Mouse (Mus musculus) liver, embryonic 12.5 days (tissue): ENCODE data around the gene Zfp277. TPM values are rescaled to one million over a fixed set of nuclear protein-coding genes. Genes with fewer than 3 reads are reported as not detected.
A peak's percentile ranks its signal among the peaks of the same experiment; 100 is the strongest.

Experiments used
- ATAC-seq: fragments of 200-750 bp; cut with Nextera tagmentation; 2 replicates; pipeline ENCODE4 v1.8.0; 2017; ENCODE audit warnings: moderate number of reproducible peaks, mild to moderate bottlenecking, moderate library complexity
- H3K27ac ChIP-seq: fragments of 300-500 bp; sonication (generic); 2 replicates; pipeline ENCODE4 v1.5.1; 2016; ENCODE audit warnings: mild to moderate bottlenecking
- H3K27me3 ChIP-seq: fragments of 300-500 bp; sonication (generic); replicated peaks from 2 replicates; pipeline ENCODE4 v1.6.1; 2016; ENCODE audit warnings: mild to moderate bottlenecking, moderate library complexity
- H3K36me3 ChIP-seq: fragments of 300-500 bp; sonication (generic); 2 replicates; pipeline ENCODE4 v1.6.1; 2016; ENCODE audit warnings: mild to moderate bottlenecking, moderate library complexity
- H3K4me1 ChIP-seq: fragments of 300-500 bp; sonication (generic); 2 replicates; pipeline ENCODE4 v1.6.1; 2016
- H3K4me2 ChIP-seq: fragments of 300-500 bp; sonication (generic); 2 replicates; pipeline ENCODE4 v1.6.1; 2016; ENCODE audit warnings: mild to moderate bottlenecking, moderate library complexity
- H3K4me3 ChIP-seq: fragments of 300-500 bp; sonication (generic); 2 replicates; pipeline ENCODE4 v1.5.1; 2016; ENCODE audit warnings: mild to moderate bottlenecking, moderate library complexity
- H3K9ac ChIP-seq: fragments of 300-500 bp; sonication (generic); 2 replicates; pipeline ENCODE4 v1.6.1; 2016; ENCODE audit warnings: mild to moderate bottlenecking, moderate library complexity
- H3K9me3 ChIP-seq: fragments of 300-500 bp; sonication (generic); replicated peaks from 2 replicates; pipeline ENCODE4 v1.6.1; 2016; ENCODE audit warnings: mild to moderate bottlenecking, moderate library complexity
- WGBS: fragments of 180-500 bp; shearing (Covaris S2); methylation state at CpG from one replicate; pipeline ENCODE4 v1.1.7; 2016; ENCODE audit not compliant: insufficient replicate concordance; 5-methylcytosine and 5-hydroxymethylcytosine counted together
- polyA plus RNA-seq: library from polyadenylated mRNA; unstranded; fragments of >200 nt; fragmentation: Nextera tagmentation; extraction: Ambion mirVana; gene quantifications from 2 replicates; pipeline ENCODE4 v1.2.1, GENCODE M21; 2016

Zfp277 gene
- polyA plus RNA-seq, result 11.6 and 12.1 TPM in 2 replicates

GRCm38 (mm10) chr12:40445648-40446449, at the start of gene Zfp277, which contains the start of gene Dock4:
TSS of gene Zfp277 (minus strand) at chr12:40445902.
TSS of gene Dock4 (plus strand) at chr12:40445952.
- H3K27me3 ChIP-seq, result peaks cover 36% of the 10 kb centered on the region
- peak; percentile 98 for ATAC-seq
- H3K27ac ChIP-seq, result no peak within 1 kb of the TSS; the same call in 1 of the 2 replicates

GRCm38 (mm10) chr12:40486047-40486837, 40.5 kb upstream of the Zfp277 start:
- H3K4me1 ChIP-seq, result peaks cover 4% of the 10 kb centered on the region; the same call in 1 of the 2 replicates
- no peak for ATAC-seq
- H3K27ac ChIP-seq, result no peak overlapping the region
- no peak overlapping the region for H3K4me2 ChIP-seq
- H3K4me3 ChIP-seq, result no peak overlapping the region
- 61% methylated on average over 12 of the region's 12 CpGs for WGBS
- no peaks in the 10 kb centered on the region for H3K9me3 ChIP-seq
- no peaks in the 10 kb centered on the region for H3K36me3 ChIP-seq
- no peak overlapping the region for H3K9ac ChIP-seq
- H3K27me3 ChIP-seq, result no peaks in the 10 kb centered on the region

More at GRCm38 (mm10) chr12:40445648-40446449, at the start of gene Zfp277, which contains the start of gene Dock4:
- no peaks in the 10 kb centered on the region for H3K36me3 ChIP-seq
- H3K9me3 ChIP-seq, result no peaks in the 10 kb centered on the region
- peak within 1 kb of the TSS; percentile 97 for H3K4me2 ChIP-seq
- H3K4me3 ChIP-seq, result peak within 1 kb of the TSS; percentile 80
- H3K9ac ChIP-seq, result peak within 1 kb of the TSS; percentile 70
- H3K4me1 ChIP-seq, result peaks cover 17% of the 10 kb centered on the region
- under 1% methylated on average over 80 of the region's 80 CpGs for WGBS

GRCm38 (mm10) chr12:40485210-40485609, 39.5 kb upstream of the Zfp277 start:
- Histone ChIP-seq H3K27me3 (no peaks in the 10 kb centered on the region), H3K4me1 (no peaks in the 10 kb centered on the region), H3K36me3 (no peaks in the 10 kb centered on the region), H3K4me2 (no peak overlapping the region), H3K4me3 (no peak overlapping the region), H3K9ac (no peak overlapping the region), H3K27ac (no peak overlapping the region), H3K9me3 (no peaks in the 10 kb centered on the region)
- ATAC-seq, result no peak
- 60% methylated on average over 1 of the region's 1 CpGs for WGBS

- H3K4me3 ChIP-seq, result no peak overlapping the region
- WGBS, result 21% methylated on average over 3 of the region's 3 CpGs
These were observed 38.5 kb upstream of the Zfp277 start for GRCm38 (mm10) chr12:40484224-40484623.

GRCm38 (mm10) chr12:40477621-40478452, 32.1 kb upstream of the Zfp277 start:
- Histone ChIP-seq H3K9ac (no peak overlapping the region), H3K4me2 (no peak overlapping the region), H3K36me3 (no peaks in the 10 kb centered on the region), H3K9me3 (no peaks in the 10 kb centered on the region), H3K27ac (no peak overlapping the region), H3K4me3 (no peak overlapping the region), H3K4me1 (no peaks in the 10 kb centered on the region), H3K27me3 (0 out of 2 replicates have a peak, but pooled peaks cover 3% of the 10 kb centered on the region)
- ATAC-seq, result no peak
- WGBS, result 55% methylated on average over 8 of the region's 8 CpGs

More at GRCm38 (mm10) chr12:40484224-40484623, 38.5 kb upstream of the Zfp277 start:
- Histone ChIP-seq H3K9me3 (no peaks in the 10 kb centered on the region), H3K36me3 (no peaks in the 10 kb centered on the region), H3K9ac (no peak overlapping the region), H3K4me1 (no peaks in the 10 kb centered on the region), H3K27ac (no peak overlapping the region), H3K4me2 (no peak overlapping the region), H3K27me3 (no peaks in the 10 kb centered on the region)
- no peak for ATAC-seq

GRCm38 (mm10) chr12:40473709-40474108, 28.0 kb upstream of the Zfp277 start:
- WGBS, result 34% methylated on average over 2 of the region's 2 CpGs
- Histone ChIP-seq H3K36me3 (no peaks in the 10 kb centered on the region), H3K4me3 (no peak overlapping the region), H3K4me2 (no peak overlapping the region), H3K27me3 (0 out of 2 replicates have a peak, but pooled peaks cover 3% of the 10 kb centered on the region), H3K27ac (no peak overlapping the region), H3K9me3 (no peaks in the 10 kb centered on the region), H3K9ac (no peak overlapping the region), H3K4me1 (no peaks in the 10 kb centered on the region)
- ATAC-seq, result no peak

GRCm38 (mm10) chr12:40471649-40472399, 26.1 kb upstream of the Zfp277 start:
- Histone ChIP-seq H3K27ac (no peak overlapping the region), H3K27me3 (0 out of 2 replicates have a peak, but pooled peaks cover 3% of the 10 kb centered on the region), H3K4me3 (no peak overlapping the region), H3K4me2 (peak overlapping the region; percentile 27; the same call in 1 of the 2 replicates), H3K9ac (no peak overlapping the region), H3K9me3 (no peaks in the 10 kb centered on the region), H3K36me3 (no peaks in the 10 kb centered on the region), H3K4me1 (no peaks in the 10 kb centered on the region)
- WGBS, result 53% methylated on average over 11 of the region's 11 CpGs
- ATAC-seq, result no peak

GRCm38 (mm10) chr12:40469009-40469408, 23.3 kb upstream of the Zfp277 start:
- Histone ChIP-seq H3K9me3 (no peaks in the 10 kb centered on the region), H3K27ac (no peak overlapping the region), H3K27me3 (0 out of 2 replicates have a peak, but pooled peaks cover 3% of the 10 kb centered on the region), H3K9ac (no peak overlapping the region), H3K4me1 (no peaks in the 10 kb centered on the region), H3K4me3 (no peak overlapping the region), H3K4me2 (no peak overlapping the region), H3K36me3 (no peaks in the 10 kb centered on the region)
- 46% methylated on average over 5 of the region's 5 CpGs for WGBS
- ATAC-seq, result no peak

GRCm38 (mm10) chr12:40468235-40468634, 22.5 kb upstream of the Zfp277 start:
- 75% methylated on average over 4 of the region's 4 CpGs for WGBS
- Histone ChIP-seq H3K9me3 (no peaks in the 10 kb centered on the region), H3K9ac (no peak overlapping the region), H3K4me3 (no peak overlapping the region), H3K36me3 (no peaks in the 10 kb centered on the region), H3K4me2 (no peak overlapping the region), H3K27ac (no peak overlapping the region), H3K27me3 (0 out of 2 replicates have a peak, but pooled peaks cover under 1% of the 10 kb centered on the region), H3K4me1 (no peaks in the 10 kb centered on the region)
- ATAC-seq, result no peak

- no peaks in the 10 kb centered on the region for H3K9me3 ChIP-seq
- no peak overlapping the region for H3K4me3 ChIP-seq
- no peak overlapping the region for H3K9ac ChIP-seq
- no peaks in the 10 kb centered on the region for H3K27me3 ChIP-seq
- H3K27ac ChIP-seq, result no peak overlapping the region
- no peak overlapping the region for H3K4me2 ChIP-seq
- H3K4me1 ChIP-seq, result no peaks in the 10 kb centered on the region
- no peaks in the 10 kb centered on the region for H3K36me3 ChIP-seq
- ATAC-seq, result no peak
- WGBS, result 66% methylated on average over 6 of the region's 6 CpGs
These were observed 18.6 kb upstream of the Zfp277 start for GRCm38 (mm10) chr12:40464282-40464681.

- H3K4me1 ChIP-seq, result no peaks in the 10 kb centered on the region
- 59% methylated on average over 2 of the region's 2 CpGs for WGBS
- H3K4me2 ChIP-seq, result no peak overlapping the region
These were observed 18.1 kb upstream of the Zfp277 start for GRCm38 (mm10) chr12:40463828-40464227.

More at GRCm38 (mm10) chr12:40463828-40464227, 18.1 kb upstream of the Zfp277 start:
- H3K4me3 ChIP-seq, result no peak overlapping the region
- no peaks in the 10 kb centered on the region for H3K36me3 ChIP-seq
- H3K9ac ChIP-seq, result no peak overlapping the region
- H3K9me3 ChIP-seq, result no peaks in the 10 kb centered on the region
- no peak overlapping the region for H3K27ac ChIP-seq
- H3K27me3 ChIP-seq, result no peaks in the 10 kb centered on the region
- ATAC-seq, result no peak
